Comparison of ENCODE assay signal across 9 mouse cellular contexts in the genomic region with DNA sequence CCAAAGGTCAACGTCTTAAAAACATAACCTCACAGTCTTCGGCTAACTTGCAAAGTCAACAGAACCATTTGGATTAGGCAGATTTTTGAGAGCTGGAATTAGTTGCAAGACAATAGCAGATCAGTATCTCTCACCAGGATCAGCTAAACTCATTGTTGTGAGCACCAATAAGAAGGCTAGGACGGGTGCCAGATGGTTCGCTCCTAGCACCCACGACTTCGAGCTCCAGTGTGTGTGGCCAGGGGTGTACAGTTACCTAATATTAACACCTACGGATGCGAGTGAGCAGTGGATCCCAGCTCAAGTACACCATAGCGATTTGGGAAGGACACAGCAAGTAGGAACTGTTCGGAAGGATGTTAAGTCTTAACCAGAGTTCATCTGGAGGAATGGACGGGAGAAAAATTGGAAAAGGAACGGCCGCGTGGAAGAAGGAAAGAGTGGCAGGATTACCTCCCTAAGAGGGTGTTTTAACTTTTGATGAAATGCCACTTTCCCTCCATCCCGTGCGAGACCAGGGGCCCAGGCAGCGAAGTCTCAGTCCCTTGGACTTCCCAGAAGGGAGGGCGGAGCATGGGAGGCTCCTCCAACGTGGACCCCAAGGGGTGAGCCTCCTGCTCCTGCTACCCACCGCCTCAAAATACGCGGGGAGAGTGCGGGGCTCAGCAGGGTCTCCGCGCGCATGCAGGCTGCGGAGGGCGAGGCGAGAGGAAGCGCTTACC. TPM values are rescaled to one million over a fixed set of nuclear protein-coding genes. Genes with fewer than 3 reads are reported as not detected.
DNase-seq lines count a peak whose midpoint lies in the region; ATAC-seq and TF ChIP-seq lines count a peak whose summit lies in the region.
"Had no signal": no experiment of that assay in that cellular context is flagged by ENCODE, and none has a peak within 500 bp of the region (broad histone marks: within the 10 kb centered on the region; RNA-seq: fewer than 3 reads in every experiment).

No protein-coding gene starts in this region.

- peak; percentile 70 for ATAC-seq in forebrain, embryonic 14.5 days
- ATAC-seq in intestine, postnatal 0 days: peak; percentile 27
- ATAC-seq in lung, embryonic 14.5 days (ENCODE audit: insufficient read depth): peak; percentile 4; the same call in 1 of the 2 replicates
- peak; percentile 61; the same call in 1 of the 2 replicates for ATAC-seq in stomach, embryonic 15.5 days (ENCODE audit: insufficient read depth, low FRiP score, low read depth)

- H3K4me2 ChIP-seq in forebrain, embryonic 14.5 days (ENCODE audit: low read length): peak overlapping the region; percentile 90
- H3K4me2 ChIP-seq in intestine, postnatal 0 days (replicated peaks; ENCODE audit: low read depth): peak overlapping the region; percentile 81
- peak overlapping the region; percentile 97 for H3K4me2 ChIP-seq in lung, embryonic 14.5 days
- H3K4me2 ChIP-seq in stomach, embryonic 15.5 days: peak overlapping the region; percentile 93

- H3K4me3 ChIP-seq in bone marrow macrophage, adult 2 months (ENCODE audit: insufficient read depth, low read length): peak overlapping the region; percentile 93
- H3K4me3 ChIP-seq in forebrain, embryonic 14.5 days (ENCODE audit: low read depth, low read length): peak overlapping the region; percentile 71
- H3K4me3 ChIP-seq in intestine, postnatal 0 days (ENCODE audit: low read depth, low read length): peak overlapping the region; percentile 66
- H3K4me3 ChIP-seq in lung, embryonic 14.5 days (ENCODE audit: low read depth, low read length): peak overlapping the region; percentile 71
- H3K4me3 ChIP-seq in stomach, embryonic 15.5 days (replicated peaks): peak overlapping the region; percentile 77

- H3K27me3 ChIP-seq in forebrain, embryonic 14.5 days (replicated peaks; ENCODE audit: control insufficient read depth, insufficient read depth, low read length): no peaks in the 10 kb centered on the region
- no peaks in the 10 kb centered on the region for H3K27me3 ChIP-seq in intestine, postnatal 0 days (replicated peaks; ENCODE audit: control insufficient read depth, insufficient read depth, low read length)
- H3K27me3 ChIP-seq in lung, embryonic 14.5 days (ENCODE audit: insufficient read depth, low read length): no peaks in the 10 kb centered on the region
- no peaks in the 10 kb centered on the region for H3K27me3 ChIP-seq in stomach, embryonic 15.5 days (replicated peaks)
- H3K27me3 ChIP-seq: Patski had no signal

- H3K9ac ChIP-seq in forebrain, embryonic 14.5 days (ENCODE audit: low read length): peak overlapping the region; percentile 79
- H3K9ac ChIP-seq in intestine, postnatal 0 days (ENCODE audit: low read depth, low read length): peak overlapping the region; percentile 66
- peak overlapping the region; percentile 57 for H3K9ac ChIP-seq in lung, embryonic 14.5 days
- peak overlapping the region; percentile 66 for H3K9ac ChIP-seq in stomach, embryonic 15.5 days

- WGBS in forebrain, embryonic 14.5 days: 3% methylated on average over 30 of the region's 30 CpGs
- 2% methylated on average over 30 of the region's 30 CpGs for WGBS in intestine, postnatal 0 days
- WGBS in lung, embryonic 14.5 days: 3% methylated on average over 30 of the region's 30 CpGs
- WGBS in stomach, embryonic 15.5 days: 4% methylated on average over 30 of the region's 30 CpGs

- TF ChIP-seq CTCF in bone marrow macrophage, adult 2 months (IDR thresholded peaks at IDR 0.05; ENCODE audit: low read depth, low read length): no peak
- TF ChIP-seq CTCF in intestine, postnatal 0 days (IDR thresholded peaks at IDR 0.05; ENCODE audit: low read depth): no peak
- TF ChIP-seq CTCF in lung, embryonic 14.5 days (IDR thresholded peaks at IDR 0.05; ENCODE audit: low read depth): no peak

- H3K9me3 ChIP-seq in forebrain, embryonic 14.5 days (replicated peaks; ENCODE audit: control insufficient read depth, low read length): no peaks in the 10 kb centered on the region
- H3K9me3 ChIP-seq in intestine, postnatal 0 days (ENCODE audit: control insufficient read depth): no peaks in the 10 kb centered on the region
- no peaks in the 10 kb centered on the region for H3K9me3 ChIP-seq in lung, embryonic 14.5 days (ENCODE audit: low read depth, low read length)
- no peaks in the 10 kb centered on the region for H3K9me3 ChIP-seq in stomach, embryonic 15.5 days

- TF ChIP-seq POLR2A in bone marrow macrophage, adult 2 months (IDR thresholded peaks at IDR 0.05; ENCODE audit: borderline replicate concordance, low read depth, low read length): no peak

- no peak overlapping the region for H3K27ac ChIP-seq in bone marrow macrophage, adult 2 months (ENCODE audit: insufficient read depth, low read depth, low read length)
- no peak overlapping the region for H3K27ac ChIP-seq in forebrain, embryonic 14.5 days (ENCODE audit: low read depth, low read length)
- peak overlapping the region; percentile 89 for H3K27ac ChIP-seq in intestine, postnatal 0 days (ENCODE audit: low read depth, low read length)
- H3K27ac ChIP-seq in lung, embryonic 14.5 days (ENCODE audit: low read depth): peak overlapping the region; percentile 50; the same call in 1 of the 2 replicates
- peak overlapping the region; percentile 79 for H3K27ac ChIP-seq in stomach, embryonic 15.5 days

- DNase-seq in gastrocnemius, postnatal 14 days: peak; percentile 15
- no peak for DNase-seq in gastrocnemius, postnatal 4 days (ENCODE audit: low spot score in 2 of 2)
- peak; percentile 17 for DNase-seq in forebrain, embryonic 14.5 days (ENCODE audit: low spot score)
- DNase-seq in lung, embryonic 14.5 days: no peak
- no peak for DNase-seq in urinary bladder, postnatal 25 days (ENCODE audit: low spot score)

- H3K36me3 ChIP-seq in forebrain, embryonic 14.5 days (ENCODE audit: control insufficient read depth, insufficient read depth, low read length): no peaks in the 10 kb centered on the region
- H3K36me3 ChIP-seq in intestine, postnatal 0 days (ENCODE audit: control insufficient read depth, insufficient read depth): no peaks in the 10 kb centered on the region
- H3K36me3 ChIP-seq in lung, embryonic 14.5 days (ENCODE audit: insufficient read depth): no peaks in the 10 kb centered on the region
- no peaks in the 10 kb centered on the region for H3K36me3 ChIP-seq in stomach, embryonic 15.5 days

- intact Hi-C loops in gastrocnemius, postnatal 14 days (cut with DNase I; ENCODE audit: low total_unique reads): no loop called here

- peaks cover 12% of the 10 kb centered on the region for H3K4me1 ChIP-seq in bone marrow macrophage, adult 2 months (ENCODE audit: control insufficient read depth, insufficient read depth, low read length)
- peaks cover 12% of the 10 kb centered on the region for H3K4me1 ChIP-seq in forebrain, embryonic 14.5 days (ENCODE audit: control insufficient read depth, insufficient read depth, low read length)
- H3K4me1 ChIP-seq in intestine, postnatal 0 days (replicated peaks; ENCODE audit: control insufficient read depth, insufficient read depth, low read length): 0 out of 2 replicates have a peak, but pooled peaks cover 3% of the 10 kb centered on the region
- H3K4me1 ChIP-seq in lung, embryonic 14.5 days (ENCODE audit: insufficient read depth): no peaks in the 10 kb centered on the region
- no peaks in the 10 kb centered on the region for H3K4me1 ChIP-seq in stomach, embryonic 15.5 days

RNA-seq across cellular contexts. Expression of gene Lima1, which starts 0.5 kb away (rescaled TPM):
- 10 to 100 TPM; 16.8 to 23.0 TPM for total RNA-seq in gastrocnemius, postnatal 14 days (2021)
- total RNA-seq in gastrocnemius, postnatal 4 days (2021): 10 to 100 TPM; 63.5 to 68.6 TPM
- polyA plus RNA-seq in bone marrow macrophage, adult 2 months (2012; ENCODE audit: insufficient read depth, insufficient read length, missing spikeins): 45.3 and 49.3 TPM in 2 replicates
- polyA plus RNA-seq in forebrain, embryonic 14.5 days (2014; fragmentation: Nextera tagmentation; extraction: Ambion mirVana): 27.0 and 32.1 TPM in 2 replicates
- 64.3 and 78.9 TPM in 2 replicates for polyA plus RNA-seq in intestine, postnatal 0 days (2015; fragmentation: Nextera tagmentation; extraction: Ambion mirVana)
- polyA plus RNA-seq in lung, embryonic 14.5 days (2014; fragmentation: Nextera tagmentation; extraction: Ambion mirVana): 41.1 and 42.8 TPM in 2 replicates
- 71.2 and 78.3 TPM in 2 replicates for polyA plus RNA-seq in stomach, embryonic 15.5 days (2015; fragmentation: Nextera tagmentation; extraction: Ambion mirVana)

Comparison
In these comparisons a context has a peak if more than half of its experiments do, and no peak if none do; other contexts are left out.
1. DNase-seq: peak in gastrocnemius, postnatal 14 days (single experiment) and forebrain, embryonic 14.5 days (single experiment); none in gastrocnemius, postnatal 4 days (0 of 2), lung, embryonic 14.5 days (single experiment) and urinary bladder, postnatal 25 days (single experiment).
2. H3K27ac ChIP-seq: peak in intestine, postnatal 0 days (single experiment), lung, embryonic 14.5 days (single experiment) and stomach, embryonic 15.5 days (single experiment); none in bone marrow macrophage, adult 2 months (single experiment) and forebrain, embryonic 14.5 days (single experiment).
3. ATAC-seq: peak in every context shown above with its lines; median percentile 70 in forebrain, embryonic 14.5 days; 61 in stomach, embryonic 15.5 days; 27 in intestine, postnatal 0 days; 4 in lung, embryonic 14.5 days.
4. Peak in every context shown above with its lines, with median percentiles within 50 percentile points of each other: H3K4me3 ChIP-seq, H3K4me2 ChIP-seq and H3K9ac ChIP-seq.